ENCODE assay signal across 8 mouse cellular contexts in genomic region chr1:161036411-161036841, GRCm38 (mm10). TPM values are rescaled to one million over a fixed set of nuclear protein-coding genes. Genes with fewer than 3 reads are reported as not detected.
DNase-seq lines count a peak whose midpoint lies in the region; ATAC-seq and TF ChIP-seq lines count a peak whose summit lies in the region.

No protein-coding gene starts in this region.

- 3% methylated on average over 5 of the region's 5 CpGs for WGBS in heart, embryonic 10.5 days
- under 1% methylated on average over 5 of the region's 5 CpGs for WGBS in hindbrain, embryonic 16.5 days
- 2% methylated on average over 5 of the region's 5 CpGs for WGBS in midbrain, embryonic 15.5 days

- peak overlapping the region; percentile 80 for H3K4me3 ChIP-seq in heart, embryonic 10.5 days
- H3K4me3 ChIP-seq in C2C12 (ENCODE audit: insufficient read depth, poor library complexity, severe bottlenecking): peak overlapping the region; percentile 92
- H3K4me3 ChIP-seq in hindbrain, embryonic 16.5 days (ENCODE audit: low read length): peak overlapping the region; percentile 79
- H3K4me3 ChIP-seq in midbrain, embryonic 15.5 days: peak overlapping the region; percentile 95

- peaks cover 33% of the 10 kb centered on the region for H3K79me3 ChIP-seq in C2C12 (ENCODE audit: low read depth)

- H3K79me2 ChIP-seq in C2C12 (ENCODE audit: control insufficient read depth, insufficient read depth): peaks cover 50% of the 10 kb centered on the region

- peak overlapping the region; percentile 94 for H3K9ac ChIP-seq in hindbrain, embryonic 16.5 days (ENCODE audit: low read depth, low read length)
- peak overlapping the region; percentile 84 for H3K9ac ChIP-seq in midbrain, embryonic 15.5 days

- peak overlapping the region; percentile 93 for H3ac ChIP-seq in C2C12 (ENCODE audit: control insufficient read depth, insufficient read length, low read depth)

- no peak for DNase-seq in heart, embryonic 10.5 days (ENCODE audit: low spot score)
- DNase-seq in heart, adult 9 months (ENCODE audit: low spot score in 2 of 2): no peak
- peak; percentile 57 for DNase-seq in embryo, embryonic 10 days (ENCODE audit: low spot score)
- DNase-seq in spleen, adult 18-20 months: no peak
- no peak for DNase-seq in lung, postnatal 10 days

- no peak for ATAC-seq in hindbrain, embryonic 16.5 days
- ATAC-seq in midbrain, embryonic 15.5 days (replicated peaks): no peak

- peaks cover 50% of the 10 kb centered on the region for H3K36me3 ChIP-seq in heart, embryonic 10.5 days
- peaks cover 51% of the 10 kb centered on the region for H3K36me3 ChIP-seq in C2C12 (ENCODE audit: control insufficient read depth, insufficient read depth)
- peaks cover 18% of the 10 kb centered on the region for H3K36me3 ChIP-seq in hindbrain, embryonic 16.5 days (ENCODE audit: control insufficient read depth, insufficient read depth, low read length)
- H3K36me3 ChIP-seq in midbrain, embryonic 15.5 days (replicated peaks): peaks cover 23% of the 10 kb centered on the region; the same call in 1 of the 2 replicates

- peaks cover 4% of the 10 kb centered on the region; the same call in 1 of the 2 replicates for H3K4me1 ChIP-seq in heart, embryonic 10.5 days
- peaks cover 28% of the 10 kb centered on the region for H3K4me1 ChIP-seq in hindbrain, embryonic 16.5 days (ENCODE audit: control insufficient read depth, insufficient read depth, low read depth, low read length)
- H3K4me1 ChIP-seq in midbrain, embryonic 15.5 days: peaks cover 44% of the 10 kb centered on the region

- peak overlapping the region; percentile 78 for H3K4me2 ChIP-seq in hindbrain, embryonic 16.5 days (ENCODE audit: low read length)
- peak overlapping the region; percentile 75 for H3K4me2 ChIP-seq in midbrain, embryonic 15.5 days

- no peaks in the 10 kb centered on the region for H3K27me3 ChIP-seq in heart, embryonic 10.5 days (ENCODE audit: insufficient read depth, poor library complexity, severe bottlenecking)
- H3K27me3 ChIP-seq in C2C12 (ENCODE audit: control insufficient read depth, insufficient read depth, insufficient read length): no peaks in the 10 kb centered on the region
- H3K27me3 ChIP-seq in hindbrain, embryonic 16.5 days (replicated peaks; ENCODE audit: control insufficient read depth, insufficient read depth, low read length): no peaks in the 10 kb centered on the region
- no peaks in the 10 kb centered on the region for H3K27me3 ChIP-seq in midbrain, embryonic 15.5 days (replicated peaks)

- H3K27ac ChIP-seq in heart, embryonic 10.5 days: peak overlapping the region; percentile 98
- H3K27ac ChIP-seq in hindbrain, embryonic 16.5 days (ENCODE audit: low read depth, low read length): peak overlapping the region; percentile 94
- peak overlapping the region; percentile 91 for H3K27ac ChIP-seq in midbrain, embryonic 15.5 days

- no peaks in the 10 kb centered on the region for H3K9me3 ChIP-seq in heart, embryonic 10.5 days
- H3K9me3 ChIP-seq in hindbrain, embryonic 16.5 days (ENCODE audit: control insufficient read depth, low read length): no peaks in the 10 kb centered on the region
- no peaks in the 10 kb centered on the region for H3K9me3 ChIP-seq in midbrain, embryonic 15.5 days

- TF ChIP-seq CTCF in C2C12 (IDR thresholded peaks at IDR 0.05; ENCODE audit: control insufficient read depth, insufficient read depth, insufficient read length): no peak

TF ChIP-seq in C2C12, 6 proteins besides CTCF, POLR2A, EP300 and RAD21:
- TF ChIP-seq USF1 (IDR thresholded peaks at IDR 0.05; ENCODE audit: low read depth) (no peak), CEBPB (IDR thresholded peaks at IDR 0.05; ENCODE audit: low read depth) (no peak), FOSL1 (IDR thresholded peaks at IDR 0.05; ENCODE audit: insufficient read depth, low read length, poor library complexity, severe bottlenecking) (no peak), MAX (IDR thresholded peaks at IDR 0.05) (no peak), MYOG (IDR thresholded peaks at IDR 0.05; ENCODE audit: control insufficient read depth, extremely low read depth, insufficient read length) (no peak), MYOD1 (IDR thresholded peaks at IDR 0.05; ENCODE audit: control insufficient read depth, insufficient read length, low read depth) (no peak)
TF ChIP-seq in C2C12: peak in this region for 0.

RNA-seq across cellular contexts. Expression of gene Zbtb37, which starts 1.8 kb away (rescaled TPM):
- polyA plus RNA-seq in heart, embryonic 10.5 days (2016; fragmentation: Nextera tagmentation; extraction: Ambion mirVana): 6.9 and 8.7 TPM in 2 replicates
- 0.75 TPM for polyA plus RNA-seq in C2C12 (2012; fragmentation: generic; extraction: Trizol)
- 9.6 and 11.8 TPM in 2 replicates for polyA plus RNA-seq in hindbrain, embryonic 16.5 days (2015; fragmentation: Nextera tagmentation; extraction: Ambion mirVana)
- 14.1 and 15.3 TPM in 2 replicates for polyA plus RNA-seq in midbrain, embryonic 15.5 days (2015; fragmentation: Nextera tagmentation; extraction: Ambion mirVana)

RNA-seq across cellular contexts. Expression of gene Dars2, which starts 34.0 kb away (rescaled TPM):
- polyA plus RNA-seq in heart, embryonic 10.5 days (2016; fragmentation: Nextera tagmentation; extraction: Ambion mirVana): 47.8 and 57.3 TPM in 2 replicates
- 16.8 TPM for polyA plus RNA-seq in C2C12 (2012; fragmentation: generic; extraction: Trizol)
- polyA plus RNA-seq in hindbrain, embryonic 16.5 days (2015; fragmentation: Nextera tagmentation; extraction: Ambion mirVana): 28.5 and 29.0 TPM in 2 replicates
- polyA plus RNA-seq in midbrain, embryonic 15.5 days (2015; fragmentation: Nextera tagmentation; extraction: Ambion mirVana): 24.4 and 24.8 TPM in 2 replicates

RNA-seq across cellular contexts. Expression of gene Cenpl, which starts 34.1 kb away (rescaled TPM):
- polyA plus RNA-seq in heart, embryonic 10.5 days (2016; fragmentation: Nextera tagmentation; extraction: Ambion mirVana): 21.6 and 25.5 TPM in 2 replicates
- polyA plus RNA-seq in C2C12 (2012; fragmentation: generic; extraction: Trizol): 7.9 TPM
- polyA plus RNA-seq in hindbrain, embryonic 16.5 days (2015; fragmentation: Nextera tagmentation; extraction: Ambion mirVana): 10.4 and 11.7 TPM in 2 replicates
- 10.0 and 12.2 TPM in 2 replicates for polyA plus RNA-seq in midbrain, embryonic 15.5 days (2015; fragmentation: Nextera tagmentation; extraction: Ambion mirVana)

RNA-seq across cellular contexts. Expression of gene Serpinc1, which starts 58.0 kb away (rescaled TPM):
- 1.7 and 32.9 TPM in 2 replicates for polyA plus RNA-seq in heart, embryonic 10.5 days (2016; fragmentation: Nextera tagmentation; extraction: Ambion mirVana)
- polyA plus RNA-seq in C2C12 (2012; fragmentation: generic; extraction: Trizol): 0.21 TPM
- 2.7 and 3.1 TPM in 2 replicates for polyA plus RNA-seq in hindbrain, embryonic 16.5 days (2015; fragmentation: Nextera tagmentation; extraction: Ambion mirVana)
- 3.9 and 4.4 TPM in 2 replicates for polyA plus RNA-seq in midbrain, embryonic 15.5 days (2015; fragmentation: Nextera tagmentation; extraction: Ambion mirVana)
